Mouse (Mus musculus): ENCODE measurements around the gene Olfr921. TPM values are rescaled to one million over a fixed set of nuclear protein-coding genes. Genes with fewer than 3 reads are reported as not detected.

Olfr921 gene
- not detected in 2 replicates for polyA plus RNA-seq (2012; rRNA removed)

- Histone ChIP-seq H3K4me1 (ENCODE audit: control insufficient read depth, insufficient read depth, low read length) (no peaks in the 10 kb centered on the region), H3K27ac (ENCODE audit: insufficient read depth, low read length) (no peak within 1 kb of the TSS), H3K4me3 (ENCODE audit: insufficient read depth, low read length) (no peak within 1 kb of the TSS)
- TF ChIP-seq POLR2A (IDR thresholded peaks at IDR 0.05; ENCODE audit: extremely low read depth, insufficient read depth, low read length): no peak
- TF ChIP-seq CTCF (IDR thresholded peaks at IDR 0.05; ENCODE audit: extremely low read depth, insufficient read depth, low read length): no peak
Measured at GRCm38 (mm10) chr9:38772768-38773167, at the start of gene Olfr921. Olfr921 (plus strand) TSS chr9:38773068.

GRCm38 (mm10) chr9:38724044-38724443 is 48.8 kb upstream of the Olfr921 start:
- Histone ChIP-seq H3K4me3 (ENCODE audit: insufficient read depth, low read length) (no peak overlapping the region), H3K4me1 (ENCODE audit: control insufficient read depth, insufficient read depth, low read length) (no peaks in the 10 kb centered on the region), H3K27ac (ENCODE audit: insufficient read depth, low read length) (no peak overlapping the region)
- TF ChIP-seq POLR2A (IDR thresholded peaks at IDR 0.05; ENCODE audit: extremely low read depth, insufficient read depth, low read length) (no peak), CTCF (IDR thresholded peaks at IDR 0.05; ENCODE audit: extremely low read depth, insufficient read depth, low read length) (no peak)

DNA sequence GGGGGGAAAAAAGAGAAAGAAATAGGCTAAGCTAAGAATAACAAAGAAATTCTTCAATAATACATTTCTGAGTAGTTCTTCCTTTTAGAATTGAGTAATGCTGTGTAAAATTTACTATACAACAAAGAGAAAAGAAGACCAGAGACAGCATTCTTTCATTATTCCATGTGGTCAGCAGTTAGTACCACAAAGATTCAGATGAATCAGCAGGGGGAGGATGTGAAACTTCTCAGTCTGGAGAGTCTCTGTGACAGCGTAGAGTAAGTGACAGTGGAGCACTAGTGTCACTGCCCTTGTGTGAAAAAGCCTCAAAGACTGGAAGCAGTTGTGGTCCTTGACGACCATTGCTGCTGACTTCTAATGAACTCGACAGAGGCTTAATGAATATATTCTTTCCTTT is 44.6 kb upstream of the Olfr921 start:
- Histone ChIP-seq H3K4me3 (ENCODE audit: insufficient read depth, low read length) (no peak overlapping the region), H3K27ac (ENCODE audit: insufficient read depth, low read length) (no peak overlapping the region), H3K4me1 (ENCODE audit: control insufficient read depth, insufficient read depth, low read length) (no peaks in the 10 kb centered on the region)
- TF ChIP-seq POLR2A (IDR thresholded peaks at IDR 0.05; ENCODE audit: extremely low read depth, insufficient read depth, low read length): no peak
- TF ChIP-seq CTCF (IDR thresholded peaks at IDR 0.05; ENCODE audit: extremely low read depth, insufficient read depth, low read length): no peak

DNA sequence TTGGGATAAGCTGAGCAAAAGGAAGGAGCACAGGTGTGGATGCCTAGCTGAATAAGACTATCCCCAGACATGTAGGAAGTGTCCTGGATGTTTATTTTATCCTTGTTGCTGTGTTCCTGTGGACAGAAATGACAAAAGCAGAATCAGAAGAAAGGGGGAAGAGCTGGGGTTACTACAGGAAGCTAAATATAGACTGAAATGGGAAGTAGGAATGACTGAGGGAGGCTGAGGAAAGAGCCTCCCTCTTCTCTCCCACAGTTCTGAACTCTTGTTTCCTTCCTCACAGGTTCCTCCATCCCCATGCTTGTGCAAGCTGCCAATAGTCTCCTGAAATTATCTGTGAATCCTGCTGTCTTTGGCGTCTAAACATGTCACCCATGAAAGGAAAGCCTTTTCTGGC is 31.5 kb upstream of the Olfr921 start:
- TF ChIP-seq CTCF (IDR thresholded peaks at IDR 0.05; ENCODE audit: extremely low read depth, insufficient read depth, low read length): no peak
- TF ChIP-seq POLR2A (IDR thresholded peaks at IDR 0.05; ENCODE audit: extremely low read depth, insufficient read depth, low read length): no peak
- Histone ChIP-seq H3K4me1 (ENCODE audit: control insufficient read depth, insufficient read depth, low read length) (no peaks in the 10 kb centered on the region), H3K4me3 (ENCODE audit: insufficient read depth, low read length) (no peak overlapping the region), H3K27ac (ENCODE audit: insufficient read depth, low read length) (no peak overlapping the region)

- Histone ChIP-seq H3K27ac (ENCODE audit: insufficient read depth, low read length) (no peak overlapping the region), H3K4me3 (ENCODE audit: insufficient read depth, low read length) (no peak overlapping the region), H3K4me1 (ENCODE audit: control insufficient read depth, insufficient read depth, low read length) (no peaks in the 10 kb centered on the region)
- no peak for TF ChIP-seq POLR2A (IDR thresholded peaks at IDR 0.05; ENCODE audit: extremely low read depth, insufficient read depth, low read length)
- no peak for TF ChIP-seq CTCF (IDR thresholded peaks at IDR 0.05; ENCODE audit: extremely low read depth, insufficient read depth, low read length)
Measured at GRCm38 (mm10) chr9:38744619-38745315, 28.1 kb upstream of the Olfr921 start.

GRCm38 (mm10) chr9:38751999-38752398 is 20.9 kb upstream of the Olfr921 start, which contains the start of gene Olfr920:
Olfr920 (plus strand) TSS chr9:38752299.
- H3K4me1 ChIP-seq (ENCODE audit: control insufficient read depth, insufficient read depth, low read length): no peaks in the 10 kb centered on the region
- no peak for TF ChIP-seq POLR2A (IDR thresholded peaks at IDR 0.05; ENCODE audit: extremely low read depth, insufficient read depth, low read length)
- no peak for TF ChIP-seq CTCF (IDR thresholded peaks at IDR 0.05; ENCODE audit: extremely low read depth, insufficient read depth, low read length)
- no peak within 1 kb of the TSS for H3K27ac ChIP-seq (ENCODE audit: insufficient read depth, low read length)

DNA sequence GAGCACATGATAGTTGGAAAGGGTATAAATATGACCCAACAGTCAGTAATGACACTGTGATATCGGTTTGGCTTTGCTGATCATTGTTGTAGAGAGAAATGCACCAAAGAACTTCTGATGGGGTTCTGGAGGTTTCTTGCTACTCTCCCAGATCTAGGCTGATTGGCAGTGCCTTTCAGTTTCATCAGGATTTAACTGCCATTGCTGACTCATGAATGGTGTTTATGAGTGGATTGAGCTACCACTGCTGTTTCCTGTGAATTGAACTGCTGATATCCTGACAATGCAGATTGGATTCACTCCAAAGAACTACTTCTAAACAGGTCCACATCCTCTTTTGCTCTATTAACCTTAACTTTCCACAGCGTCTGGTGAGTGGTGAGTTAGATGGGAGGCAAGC is 19.8 kb downstream of the Olfr921 start:
- H3K4me1 ChIP-seq (ENCODE audit: control insufficient read depth, insufficient read depth, low read length): no peaks in the 10 kb centered on the region
- H3K4me3 ChIP-seq (ENCODE audit: insufficient read depth, low read length): no peak overlapping the region

More at GRCm38 (mm10) chr9:38751999-38752398, 20.9 kb upstream of the Olfr921 start, which contains the start of gene Olfr920:
- no peak within 1 kb of the TSS for H3K4me3 ChIP-seq (ENCODE audit: insufficient read depth, low read length)

GRCm38 (mm10) chr9:38805696-38806095 is 32.8 kb downstream of the Olfr921 start:
- no peak overlapping the region for H3K4me3 ChIP-seq (ENCODE audit: insufficient read depth, low read length)
- H3K27ac ChIP-seq (ENCODE audit: insufficient read depth, low read length): no peak overlapping the region
- no peaks in the 10 kb centered on the region for H3K4me1 ChIP-seq (ENCODE audit: control insufficient read depth, insufficient read depth, low read length)
- no peak for TF ChIP-seq POLR2A (IDR thresholded peaks at IDR 0.05; ENCODE audit: extremely low read depth, insufficient read depth, low read length)
- TF ChIP-seq CTCF (IDR thresholded peaks at IDR 0.05; ENCODE audit: extremely low read depth, insufficient read depth, low read length): no peak

More for the DNA sequence above, 19.8 kb downstream of the Olfr921 start:
- TF ChIP-seq CTCF (IDR thresholded peaks at IDR 0.05; ENCODE audit: extremely low read depth, insufficient read depth, low read length) (no peak), POLR2A (IDR thresholded peaks at IDR 0.05; ENCODE audit: extremely low read depth, insufficient read depth, low read length) (no peak)
- no peak overlapping the region for H3K27ac ChIP-seq (ENCODE audit: insufficient read depth, low read length)

GRCm38 (mm10) chr9:38814314-38814713 is 41.4 kb downstream of the Olfr921 start, which contains the start of gene Olfr922:
Olfr922 (plus strand) TSS chr9:38814614.
- TF ChIP-seq POLR2A (IDR thresholded peaks at IDR 0.05; ENCODE audit: extremely low read depth, insufficient read depth, low read length) (no peak), CTCF (IDR thresholded peaks at IDR 0.05; ENCODE audit: extremely low read depth, insufficient read depth, low read length) (no peak)
- Histone ChIP-seq H3K4me3 (ENCODE audit: insufficient read depth, low read length) (no peak within 1 kb of the TSS), H3K27ac (ENCODE audit: insufficient read depth, low read length) (no peak within 1 kb of the TSS), H3K4me1 (ENCODE audit: control insufficient read depth, insufficient read depth, low read length) (no peaks in the 10 kb centered on the region)

DNA sequence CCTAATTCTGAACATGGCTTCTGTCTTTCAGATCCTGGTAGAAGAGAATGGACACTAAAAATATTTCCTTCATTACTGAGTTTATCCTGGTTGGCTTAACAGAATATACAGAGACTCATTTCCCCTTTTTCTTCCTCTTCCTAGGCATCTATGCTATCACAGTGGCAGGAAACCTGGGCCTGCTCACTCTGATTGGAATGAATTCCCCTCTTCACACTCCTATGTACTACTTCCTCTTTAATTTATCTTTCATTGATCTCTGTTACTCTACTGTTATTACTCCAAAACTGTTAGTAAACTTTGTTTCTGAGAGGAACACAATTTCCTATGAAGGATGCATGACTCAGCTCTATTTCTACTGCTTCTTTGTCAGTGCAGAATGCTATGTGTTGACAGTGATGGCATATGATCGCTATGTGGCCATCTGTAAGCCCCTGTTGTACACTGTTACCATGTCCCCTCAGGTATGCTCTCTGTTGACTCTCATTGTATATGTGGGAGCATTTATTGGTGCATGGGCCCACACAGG is 42.7 kb downstream of the Olfr921 start:
- Histone ChIP-seq H3K4me3 (ENCODE audit: insufficient read depth, low read length) (no peak overlapping the region), H3K27ac (ENCODE audit: insufficient read depth, low read length) (no peak overlapping the region), H3K4me1 (ENCODE audit: control insufficient read depth, insufficient read depth, low read length) (no peaks in the 10 kb centered on the region)
- no peak for TF ChIP-seq CTCF (IDR thresholded peaks at IDR 0.05; ENCODE audit: extremely low read depth, insufficient read depth, low read length)
- no peak for TF ChIP-seq POLR2A (IDR thresholded peaks at IDR 0.05; ENCODE audit: extremely low read depth, insufficient read depth, low read length)

All from cortical plate, adult 2 months (tissue).